Mouse (Mus musculus): ENCODE results near the gene Agbl5. TPM values are rescaled to one million over a fixed set of nuclear protein-coding genes. Genes with fewer than 3 reads are reported as not detected.
A peak's percentile ranks its signal among the peaks of the same experiment; 100 is the strongest.

The Agbl5 gene
- polyA plus RNA-seq, 1 experiment from 2014 or later = 13.9 TPM

GRCm38 (mm10) chr5:30923119-30923518, 34.6 kb downstream of the Agbl5 start:
- no peak for ATAC-seq
- H3K4me2 ChIP-seq (replicated peaks) = peak overlapping the region; percentile 75

GRCm38 (mm10) chr5:30924614-30925013, 36.1 kb downstream of the Agbl5 start:
- 80% methylated on average over 8 of the region's 8 CpGs for WGBS
- H3K4me2 ChIP-seq (replicated peaks) = no peak overlapping the region
- H3K36me3 ChIP-seq = peaks cover 4% of the 10 kb centered on the region
- no peak overlapping the region for H3K9ac ChIP-seq
- H3K27ac ChIP-seq = no peak overlapping the region
- no peaks in the 10 kb centered on the region for H3K27me3 ChIP-seq (replicated peaks)
- H3K4me3 ChIP-seq (replicated peaks) = no peak overlapping the region
- H3K4me1 ChIP-seq (replicated peaks) = peaks cover 28% of the 10 kb centered on the region
- no peaks in the 10 kb centered on the region for H3K9me3 ChIP-seq
- ATAC-seq = no peak

More at GRCm38 (mm10) chr5:30923119-30923518, 34.6 kb downstream of the Agbl5 start:
- Histone ChIP-seq H3K36me3 (peaks cover 15% of the 10 kb centered on the region), H3K27ac (no peak overlapping the region), H3K4me1 (replicated peaks) (peaks cover 28% of the 10 kb centered on the region), H3K9me3 (no peaks in the 10 kb centered on the region), H3K9ac (0 out of 2 replicates have a peak overlapping the region, but pooled peaks have one; percentile 8), H3K4me3 (replicated peaks) (no peak overlapping the region), H3K27me3 (replicated peaks) (no peaks in the 10 kb centered on the region)
- WGBS = 85% methylated on average over 6 of the region's 6 CpGs

GRCm38 (mm10) chr5:30925217-30925616, 36.7 kb downstream of the Agbl5 start:
- WGBS = 89% methylated on average over 5 of the region's 5 CpGs
- H3K27me3 ChIP-seq (replicated peaks) = no peaks in the 10 kb centered on the region

GRCm38 (mm10) chr5:30926073-30926472, 37.6 kb downstream of the Agbl5 start:
- Histone ChIP-seq H3K27me3 (replicated peaks) (no peaks in the 10 kb centered on the region), H3K9ac (no peak overlapping the region), H3K4me3 (replicated peaks) (no peak overlapping the region), H3K4me1 (replicated peaks) (peaks cover 17% of the 10 kb centered on the region), H3K9me3 (no peaks in the 10 kb centered on the region), H3K27ac (no peak overlapping the region), H3K36me3 (no peaks in the 10 kb centered on the region), H3K4me2 (replicated peaks) (no peak overlapping the region)
- ATAC-seq = no peak
- 78% methylated on average over 2 of the region's 2 CpGs for WGBS

More at GRCm38 (mm10) chr5:30925217-30925616, 36.7 kb downstream of the Agbl5 start:
- ATAC-seq = no peak
- Histone ChIP-seq H3K4me3 (replicated peaks) (no peak overlapping the region), H3K27ac (no peak overlapping the region), H3K4me2 (replicated peaks) (no peak overlapping the region), H3K9ac (no peak overlapping the region), H3K36me3 (peaks cover 4% of the 10 kb centered on the region; the same call in 1 of the 2 replicates), H3K4me1 (replicated peaks) (peaks cover 24% of the 10 kb centered on the region), H3K9me3 (no peaks in the 10 kb centered on the region)

GRCm38 (mm10) chr5:30927945-30928529, 39.5 kb downstream of the Agbl5 start:
- Histone ChIP-seq H3K9me3 (no peaks in the 10 kb centered on the region), H3K4me3 (replicated peaks) (no peak overlapping the region), H3K9ac (no peak overlapping the region), H3K27ac (no peak overlapping the region), H3K36me3 (no peaks in the 10 kb centered on the region), H3K4me1 (replicated peaks) (0 out of 2 replicates have a peak, but pooled peaks cover 3% of the 10 kb centered on the region), H3K27me3 (replicated peaks) (no peaks in the 10 kb centered on the region), H3K4me2 (replicated peaks) (peak overlapping the region; percentile 28; the same call in 1 of the 2 replicates)
- 39% methylated on average over 7 of the region's 7 CpGs for WGBS
- peak; percentile 71 for ATAC-seq

- 37% methylated on average over 4 of the region's 4 CpGs for WGBS
- no peak; the same call in 1 of the 2 replicates for ATAC-seq
These were observed 41.6 kb downstream of the Agbl5 start for GRCm38 (mm10) chr5:30930121-30930520.

GRCm38 (mm10) chr5:30930846-30931245, 42.4 kb downstream of the Agbl5 start:
- no peak overlapping the region for H3K9ac ChIP-seq
- no peak overlapping the region for H3K4me3 ChIP-seq (replicated peaks)
- H3K4me2 ChIP-seq (replicated peaks) = no peak overlapping the region
- ATAC-seq = no peak
- H3K9me3 ChIP-seq = no peaks in the 10 kb centered on the region
- 86% methylated on average over 6 of the region's 6 CpGs for WGBS
- H3K4me1 ChIP-seq (replicated peaks) = 0 out of 2 replicates have a peak, but pooled peaks cover 3% of the 10 kb centered on the region
- no peaks in the 10 kb centered on the region for H3K27me3 ChIP-seq (replicated peaks)
- no peak overlapping the region for H3K27ac ChIP-seq
- no peaks in the 10 kb centered on the region for H3K36me3 ChIP-seq

More at GRCm38 (mm10) chr5:30930121-30930520, 41.6 kb downstream of the Agbl5 start:
- Histone ChIP-seq H3K4me2 (replicated peaks) (no peak overlapping the region), H3K9me3 (no peaks in the 10 kb centered on the region), H3K27me3 (replicated peaks) (no peaks in the 10 kb centered on the region), H3K9ac (no peak overlapping the region), H3K4me3 (replicated peaks) (no peak overlapping the region), H3K27ac (no peak overlapping the region), H3K4me1 (replicated peaks) (0 out of 2 replicates have a peak, but pooled peaks cover 3% of the 10 kb centered on the region), H3K36me3 (no peaks in the 10 kb centered on the region)

GRCm38 (mm10) chr5:30931378-30931777, 42.9 kb downstream of the Agbl5 start:
- H3K9me3 ChIP-seq = no peaks in the 10 kb centered on the region
- no peak overlapping the region for H3K4me3 ChIP-seq (replicated peaks)
- 0 out of 2 replicates have a peak, but pooled peaks cover 3% of the 10 kb centered on the region for H3K4me1 ChIP-seq (replicated peaks)
- no peak overlapping the region for H3K9ac ChIP-seq
- H3K27ac ChIP-seq = no peak overlapping the region
- no peak for ATAC-seq
- H3K27me3 ChIP-seq (replicated peaks) = no peaks in the 10 kb centered on the region
- 86% methylated on average over 4 of the region's 4 CpGs for WGBS
- no peaks in the 10 kb centered on the region for H3K36me3 ChIP-seq
- no peak overlapping the region for H3K4me2 ChIP-seq (replicated peaks)

GRCm38 (mm10) chr5:30933705-30934104, 45.2 kb downstream of the Agbl5 start:
- H3K4me1 ChIP-seq (replicated peaks) = no peaks in the 10 kb centered on the region
- H3K4me2 ChIP-seq (replicated peaks) = no peak overlapping the region
- H3K4me3 ChIP-seq (replicated peaks) = no peak overlapping the region
- no peak for ATAC-seq
- H3K9me3 ChIP-seq = no peaks in the 10 kb centered on the region
- WGBS = 65% methylated on average over 5 of the region's 5 CpGs
- no peak overlapping the region for H3K9ac ChIP-seq
- H3K27ac ChIP-seq = no peak overlapping the region
- H3K27me3 ChIP-seq (replicated peaks) = no peaks in the 10 kb centered on the region
- no peaks in the 10 kb centered on the region for H3K36me3 ChIP-seq

GRCm38 (mm10) chr5:30934725-30935461, 46.4 kb downstream of the Agbl5 start:
- Histone ChIP-seq H3K4me2 (replicated peaks) (no peak overlapping the region), H3K9ac (no peak overlapping the region; the same call in 1 of the 2 replicates)
- 89% methylated on average over 5 of the region's 5 CpGs for WGBS

GRCm38 (mm10) chr5:30943004-30943403, 54.5 kb downstream of the Agbl5 start:
- Histone ChIP-seq H3K27me3 (replicated peaks) (no peaks in the 10 kb centered on the region), H3K9ac (no peak overlapping the region), H3K4me3 (replicated peaks) (no peak overlapping the region), H3K4me2 (replicated peaks) (no peak overlapping the region), H3K4me1 (replicated peaks) (peaks cover 7% of the 10 kb centered on the region; the same call in 1 of the 2 replicates), H3K9me3 (no peaks in the 10 kb centered on the region), H3K27ac (no peak overlapping the region), H3K36me3 (no peaks in the 10 kb centered on the region)
- no peak for ATAC-seq
- WGBS = 96% methylated on average over 2 of the region's 2 CpGs

More at GRCm38 (mm10) chr5:30934725-30935461, 46.4 kb downstream of the Agbl5 start:
- H3K4me3 ChIP-seq (replicated peaks) = no peak overlapping the region
- no peak for ATAC-seq
- no peaks in the 10 kb centered on the region for H3K9me3 ChIP-seq
- no peak overlapping the region for H3K27ac ChIP-seq
- H3K27me3 ChIP-seq (replicated peaks) = no peaks in the 10 kb centered on the region
- H3K36me3 ChIP-seq = no peaks in the 10 kb centered on the region
- no peaks in the 10 kb centered on the region for H3K4me1 ChIP-seq (replicated peaks)

GRCm38 (mm10) chr5:30944344-30944743, 55.9 kb downstream of the Agbl5 start:
- no peak overlapping the region for H3K27ac ChIP-seq
- H3K4me1 ChIP-seq (replicated peaks) = peaks cover 13% of the 10 kb centered on the region
- H3K9me3 ChIP-seq = no peaks in the 10 kb centered on the region
- peak overlapping the region; percentile 90; the same call in 1 of the 2 replicates for H3K4me2 ChIP-seq (replicated peaks)
- no peaks in the 10 kb centered on the region for H3K27me3 ChIP-seq (replicated peaks)
- WGBS = 88% methylated on average over 6 of the region's 6 CpGs
- no peak overlapping the region for H3K9ac ChIP-seq
- no peak for ATAC-seq
- H3K4me3 ChIP-seq (replicated peaks) = 0 out of 2 replicates have a peak overlapping the region, but pooled peaks have one; percentile 48
- no peaks in the 10 kb centered on the region for H3K36me3 ChIP-seq
